Mouse (Mus musculus) liver, embryonic 14.5 days (tissue): ENCODE data around the gene Zfp385b.

Experiments used
- CTCF ChIP-seq: IDR thresholded peaks from 2 replicates; pipeline ENCODE4 v1.5.1; 2016; ENCODE audit warnings: antibody characterized with exemption, low read depth, control low read depth
- EP300 ChIP-seq: IDR thresholded peaks from 2 replicates; pipeline ENCODE4 v1.6.1; 2016; ENCODE audit warnings: antibody characterized with exemption, low read depth

DNA sequence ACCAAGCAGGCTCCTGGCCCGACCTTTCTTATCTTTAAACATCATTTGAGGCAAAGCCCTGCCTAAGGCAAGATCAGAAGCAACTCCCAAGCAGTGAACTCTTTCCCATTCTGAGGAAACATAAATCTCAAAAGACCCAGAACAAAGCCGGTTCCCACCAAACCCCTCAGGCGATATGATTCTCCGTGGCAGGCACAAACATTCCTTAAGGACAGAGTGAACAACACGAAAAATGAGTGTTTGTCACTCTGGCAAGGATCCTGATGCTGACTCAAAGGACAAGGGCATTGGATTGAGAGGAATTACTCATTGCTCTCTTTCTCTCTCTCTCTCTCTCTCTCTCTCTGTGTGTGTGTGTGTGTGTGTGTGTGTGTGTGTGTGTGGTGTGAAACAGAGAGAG lies 105.6 kb downstream of the Zfp385b start:
- TF ChIP-seq EP300 = no peak
- TF ChIP-seq CTCF = no peak
